Mouse (Mus musculus): ENCODE results near the gene Pmpca.

Gene Pmpca

DNA sequence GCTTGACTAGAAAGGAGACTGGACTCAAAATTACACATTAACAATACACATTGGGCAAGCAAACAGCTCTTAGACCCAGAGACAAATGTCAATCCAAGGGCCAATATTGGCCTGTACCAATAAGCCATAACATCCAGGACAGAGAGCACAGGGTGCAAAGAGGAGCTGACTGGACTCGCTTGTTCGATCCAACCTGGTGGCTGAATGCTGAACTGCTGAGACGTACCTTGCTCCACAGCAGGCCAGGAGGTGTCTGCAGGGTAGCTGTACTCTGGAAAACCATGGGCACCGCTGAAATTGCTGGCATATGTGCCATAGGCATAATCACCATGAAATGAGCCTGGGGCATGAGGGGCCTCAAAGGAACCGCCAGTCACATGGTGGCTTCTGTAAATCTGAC is 40.7 kb downstream of the Pmpca start:
- DNase-seq (ENCODE audit: low spot score) = no peak

DNA sequence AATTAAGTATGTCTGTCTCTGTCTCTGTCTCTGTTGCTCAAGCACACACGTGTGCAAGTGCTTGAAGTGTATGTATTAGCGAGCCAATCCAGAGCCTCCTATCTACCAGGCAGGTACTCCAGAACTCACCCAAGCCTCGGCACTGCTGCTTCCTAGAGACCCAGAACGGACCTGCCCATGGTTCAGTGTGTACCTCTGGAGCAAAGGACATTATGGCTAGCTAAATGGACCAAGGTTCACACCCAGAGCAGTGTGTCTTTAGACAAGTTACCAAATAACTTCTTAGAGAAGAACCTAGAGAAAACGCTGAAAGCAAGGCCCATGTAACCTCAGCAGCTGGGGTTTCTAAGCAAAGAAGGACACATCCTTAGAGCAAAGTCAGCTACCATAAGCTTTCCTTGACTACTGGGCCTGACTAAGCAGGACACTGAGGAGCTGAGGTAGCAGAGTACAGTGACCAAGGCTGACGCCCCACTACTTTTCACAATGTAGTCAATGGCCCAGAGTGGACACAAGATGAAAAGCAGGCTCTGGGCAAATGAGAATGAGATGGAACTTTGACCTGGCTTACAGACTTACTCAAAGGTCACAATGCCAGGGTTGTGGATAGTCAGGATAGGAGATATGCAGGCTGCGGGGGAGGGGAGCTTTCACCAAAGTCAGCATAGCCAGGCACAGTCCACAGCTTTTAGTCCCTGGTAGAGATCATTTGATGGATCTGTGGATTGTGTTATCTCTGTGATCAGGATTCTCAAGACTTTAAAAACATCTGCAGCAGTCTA is 45.8 kb downstream of the Pmpca start:
- no peak for DNase-seq (ENCODE audit: low spot score)

DNA sequence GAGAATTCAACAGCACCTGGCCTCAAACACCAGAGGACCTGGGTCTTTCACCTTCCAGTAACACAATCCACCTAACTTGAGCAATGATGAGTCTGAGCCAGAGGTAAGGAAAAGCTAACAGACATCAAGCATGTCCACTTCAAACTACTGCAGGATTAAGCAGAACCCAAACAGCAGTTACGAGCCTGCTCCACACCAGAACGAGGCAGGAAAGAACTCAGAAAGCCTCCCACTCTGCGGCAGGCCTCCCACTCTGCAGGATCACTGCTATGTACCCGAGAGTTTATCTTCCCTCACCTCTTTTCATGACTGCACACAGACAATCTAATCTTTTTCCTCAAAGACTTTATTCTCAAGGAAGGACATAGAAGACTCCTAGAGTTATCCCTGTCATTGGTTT is 48.1 kb downstream of the Pmpca start:
- DNase-seq (ENCODE audit: low spot score) = no peak

DNA sequence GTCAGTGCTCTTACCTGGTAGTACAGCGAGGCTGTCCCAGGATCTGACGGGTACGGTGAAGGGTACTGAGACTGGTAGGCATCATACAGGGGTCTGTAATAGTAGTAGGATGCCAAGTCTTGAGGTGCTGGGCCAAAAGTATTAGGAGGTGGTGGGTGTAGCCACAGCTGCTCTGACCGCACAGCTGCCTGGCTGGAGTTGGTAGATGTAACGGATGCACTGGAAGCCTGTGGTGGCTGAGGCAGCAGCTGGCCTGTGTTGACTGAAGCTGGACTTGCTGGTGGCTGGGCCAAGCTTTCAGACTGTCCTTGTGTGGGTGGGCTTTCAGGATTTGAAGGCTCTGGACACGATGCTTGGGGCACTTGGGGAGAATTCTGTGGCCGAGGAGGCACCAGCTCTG is 49.2 kb downstream of the Pmpca start:
- no peak for DNase-seq (ENCODE audit: low spot score)

DNA sequence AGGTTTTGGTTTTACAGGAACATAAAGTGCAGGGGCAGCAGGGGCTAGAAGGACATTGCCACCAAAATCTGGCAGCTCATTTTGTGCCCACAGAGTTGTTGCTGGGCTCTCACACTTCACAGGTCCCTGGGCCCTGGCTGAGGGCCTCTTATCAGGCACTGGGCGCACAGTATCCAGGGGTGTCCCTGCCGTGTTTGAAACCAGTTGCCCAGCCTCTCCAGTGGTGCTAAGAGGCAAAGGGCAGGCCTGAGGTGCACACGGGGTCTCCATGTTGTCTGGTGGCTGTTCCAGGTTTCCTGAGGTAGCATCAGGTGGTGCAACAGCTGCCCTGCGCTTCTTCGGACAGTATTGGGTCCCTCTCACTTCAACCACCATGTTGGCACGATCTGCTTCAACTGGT is 50.5 kb downstream of the Pmpca start:
- no peak for DNase-seq (ENCODE audit: low spot score)

DNA sequence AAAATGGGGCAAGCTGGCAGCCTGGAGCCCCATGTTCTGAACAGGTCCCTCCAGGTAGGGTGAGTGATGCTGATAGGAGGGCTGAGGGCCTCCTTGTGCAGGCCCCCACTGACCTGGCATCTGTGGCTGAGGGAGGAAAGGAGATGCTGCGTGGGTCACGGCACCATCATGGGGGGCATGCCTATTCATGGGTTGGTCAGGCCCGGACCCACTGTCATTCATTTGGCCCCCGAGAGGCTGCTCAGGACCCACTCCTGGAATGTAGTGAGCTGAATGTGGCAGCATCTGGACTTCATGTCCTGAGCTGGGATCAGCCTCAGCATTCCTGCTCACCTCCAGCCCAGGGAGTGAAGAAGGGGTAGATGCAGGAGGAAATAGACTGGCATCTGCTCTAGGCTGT is 52.1 kb downstream of the Pmpca start:
- no peak for DNase-seq (ENCODE audit: low spot score)

DNA sequence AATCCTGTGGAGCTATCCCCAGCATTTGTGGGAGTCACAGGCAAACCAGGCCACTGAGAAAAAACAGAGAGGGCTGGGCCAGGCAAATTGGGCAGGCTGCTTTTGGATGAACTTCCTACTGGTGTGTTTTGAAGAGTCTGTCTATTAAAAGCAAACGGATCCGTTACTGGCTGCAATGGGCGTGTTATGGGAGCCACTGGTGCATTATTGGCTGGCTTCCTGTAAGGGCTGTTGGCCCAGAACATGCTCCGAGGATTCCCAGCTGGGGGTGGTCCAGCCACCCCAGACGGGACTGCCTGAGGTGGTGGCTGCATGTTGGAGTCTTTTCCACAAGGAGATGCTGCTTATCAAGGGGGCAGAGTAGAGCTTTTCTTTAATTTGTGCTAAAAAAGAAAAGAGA is 52.5 kb downstream of the Pmpca start:
- no peak for DNase-seq (ENCODE audit: low spot score)

DNA sequence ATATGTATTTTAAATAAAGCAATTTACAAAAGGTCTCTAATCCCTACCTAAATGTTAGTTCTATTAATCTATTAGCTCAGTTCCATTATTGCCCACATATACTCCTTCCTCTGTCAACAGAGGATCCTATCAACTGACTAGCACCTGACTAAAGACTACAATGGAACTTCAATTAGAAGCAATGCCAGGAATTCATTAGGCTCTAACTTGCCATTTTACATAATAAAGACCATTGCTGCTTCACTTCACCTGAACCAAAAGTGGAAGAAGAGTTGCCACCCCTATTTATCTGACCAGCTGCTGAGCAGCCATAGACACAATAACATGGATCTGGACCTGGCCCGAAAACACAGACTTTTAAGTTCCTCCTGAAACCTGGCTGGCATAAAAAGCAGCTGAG is 53.7 kb downstream of the Pmpca start:
- DNase-seq (ENCODE audit: low spot score) = no peak

DNA sequence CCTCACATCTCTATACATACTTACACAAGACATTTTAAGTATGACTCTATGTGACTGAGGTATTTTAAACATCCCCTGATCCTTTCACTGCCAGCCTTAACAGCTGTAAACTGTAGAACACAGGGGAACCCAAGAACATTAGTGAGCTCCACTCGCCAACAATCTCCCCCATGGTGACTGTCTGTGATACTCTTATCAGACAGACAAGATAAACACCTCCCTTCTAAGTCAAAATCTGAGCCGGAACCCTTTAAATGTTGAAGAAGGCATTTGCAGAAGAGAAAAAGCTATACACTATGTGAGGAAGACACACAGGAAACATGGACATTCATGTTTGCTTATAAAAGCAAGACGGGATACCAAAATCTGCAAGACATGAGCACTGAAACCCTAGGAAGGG is 54.7 kb downstream of the Pmpca start:
- DNase-seq (ENCODE audit: low spot score) = no peak

DNA sequence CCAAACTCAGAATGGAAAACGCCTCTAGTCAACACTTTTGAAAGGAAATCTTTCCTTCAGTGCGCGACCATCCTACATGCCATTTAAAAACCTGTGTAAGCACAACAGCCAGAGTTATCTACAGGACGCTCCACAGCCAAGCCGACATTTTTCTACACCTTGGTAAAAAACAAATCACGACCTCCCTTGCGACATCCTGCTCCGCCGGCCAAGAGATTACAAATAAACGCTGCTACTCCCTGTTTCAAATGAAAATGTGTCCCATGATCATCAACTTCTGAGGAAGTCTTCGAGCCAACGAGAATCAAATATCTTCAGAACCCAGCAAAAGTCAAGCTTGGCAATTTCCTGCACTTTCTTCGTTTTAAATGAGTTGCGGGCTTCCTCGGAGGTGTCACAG is 55.2 kb downstream of the Pmpca start:
- DNase-seq (ENCODE audit: low spot score) = no peak

DNA sequence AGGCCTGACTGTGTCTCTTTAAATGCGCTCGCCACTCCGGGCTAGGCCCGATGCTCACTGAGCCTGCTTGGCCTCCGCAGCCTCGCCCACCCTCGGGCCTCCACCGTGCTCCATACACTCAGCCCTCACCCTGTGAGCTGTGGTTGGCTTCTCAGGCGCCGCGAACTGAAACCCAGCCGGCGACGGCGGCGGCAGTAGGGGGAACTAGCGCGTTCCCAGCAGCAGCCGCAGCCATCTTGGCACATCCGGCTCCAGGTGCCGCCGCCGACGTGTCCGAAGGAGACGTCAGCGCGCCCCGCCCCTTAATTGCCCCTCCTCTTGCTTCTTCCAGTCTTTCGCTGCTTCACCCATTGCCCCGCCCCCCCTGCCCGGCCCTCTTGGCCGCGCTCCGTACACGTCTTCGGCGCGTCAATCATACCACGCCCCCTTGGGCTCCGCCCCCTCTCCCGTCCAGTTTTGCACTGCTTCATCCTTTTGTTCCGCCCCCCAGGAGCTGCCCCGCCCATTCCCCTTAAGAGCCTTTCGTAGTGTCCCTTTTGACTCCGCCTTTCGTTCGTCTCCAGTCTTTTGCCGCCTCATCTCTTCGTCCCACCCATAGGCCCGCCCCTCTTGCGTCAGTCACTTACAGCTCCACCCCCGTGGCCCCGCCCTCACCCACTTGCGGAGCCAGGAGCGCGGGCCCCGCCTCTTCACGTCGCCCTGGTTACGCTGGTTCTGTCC is 56.0 kb downstream of the Pmpca start, which contains the start of gene Sec16a:
Sec16a (minus strand) TSS at position 271 of the 720 bp plus-strand sequence.
- DNase-seq (ENCODE audit: low spot score) = peak; percentile 99

DNA sequence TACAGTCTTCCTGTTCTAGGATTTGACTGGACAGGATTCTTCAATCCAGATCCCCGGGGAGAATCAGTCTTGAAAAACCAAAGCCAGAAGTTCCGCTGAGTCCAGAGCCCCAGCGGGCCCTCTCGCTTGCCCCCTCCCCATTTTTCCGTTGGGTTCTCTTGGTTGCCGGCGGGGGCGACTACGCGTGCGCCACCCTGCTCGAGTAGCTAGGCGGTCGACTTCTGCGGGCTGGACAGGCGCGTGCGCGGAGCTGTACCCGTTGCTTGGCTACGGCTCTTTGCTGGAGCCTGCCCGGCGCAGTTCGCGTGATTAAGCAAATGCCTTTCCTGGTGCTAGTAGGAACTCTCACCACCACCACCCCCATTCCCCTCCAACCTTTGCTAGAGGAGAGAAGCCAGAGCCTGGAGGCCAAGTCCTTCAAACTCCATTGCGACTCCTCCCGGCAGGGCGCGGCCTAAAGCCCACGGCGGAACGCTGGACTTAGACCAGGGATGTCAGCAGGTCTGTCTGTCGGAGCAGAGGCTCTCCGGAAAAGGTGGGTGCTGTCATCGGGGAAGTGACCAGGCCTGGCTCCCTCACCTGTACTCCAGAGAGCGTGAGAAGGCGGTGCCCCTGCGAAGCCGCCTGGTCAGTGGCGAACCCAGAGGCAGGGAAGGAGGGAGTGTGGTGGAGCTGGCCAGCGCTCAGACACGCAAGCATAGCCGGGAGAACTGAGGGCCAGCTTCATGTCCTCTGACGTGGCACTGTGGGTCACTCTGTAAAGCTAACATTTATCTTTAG is 56.7 kb downstream of the Pmpca start:
- DNase-seq (ENCODE audit: low spot score) = peak; percentile 90

DNA sequence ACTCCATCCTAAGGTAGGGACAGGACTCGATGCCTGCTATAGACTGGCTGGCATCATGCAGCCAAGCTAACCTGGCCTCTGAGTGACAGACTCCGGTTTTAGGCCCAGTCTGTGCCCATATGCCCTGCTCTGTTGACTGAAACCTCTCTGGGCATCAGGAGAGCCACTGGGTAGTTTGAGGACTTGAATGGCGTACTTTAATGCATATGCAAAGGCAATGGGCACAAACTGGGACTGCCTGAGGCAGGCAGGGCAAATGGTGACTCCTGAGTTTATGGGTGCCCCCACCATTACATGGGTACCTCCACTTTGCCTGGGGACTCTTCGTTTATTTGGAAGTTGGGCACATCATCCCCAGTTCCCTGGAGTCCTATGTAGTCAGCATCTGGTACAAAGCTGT is 57.5 kb downstream of the Pmpca start:
- DNase-seq (ENCODE audit: low spot score) = no peak
